ENCODE assay signal across 8 mouse cellular contexts in the genomic region with DNA sequence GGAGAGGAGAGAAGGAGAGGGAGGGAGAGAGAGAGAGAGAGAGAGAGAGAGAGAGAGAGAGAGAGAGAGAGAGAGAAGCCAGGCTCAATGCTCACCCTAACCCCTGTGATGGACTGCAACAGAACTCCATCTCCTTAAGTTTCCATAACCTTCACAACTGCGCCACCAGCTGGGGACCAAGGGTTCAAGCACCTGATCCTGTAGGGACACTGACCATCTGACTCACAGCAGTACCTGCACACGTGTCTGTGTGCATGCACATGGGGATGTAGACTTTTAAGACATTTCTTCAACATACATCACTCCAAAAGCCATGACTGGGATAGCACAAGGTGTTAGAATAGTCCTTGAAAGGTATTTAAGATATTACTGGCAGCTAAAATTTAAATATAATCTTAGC.
DNase-seq lines count a peak whose midpoint lies in the region; ATAC-seq and TF ChIP-seq lines count a peak whose summit lies in the region.
"Had no signal": no experiment of that assay in that cellular context is flagged by ENCODE, and none has a peak within 500 bp of the region (broad histone marks: within the 10 kb centered on the region; RNA-seq: fewer than 3 reads in every experiment).

No protein-coding gene starts in this region.

- H3K4me3 ChIP-seq in kidney, embryonic 14.5 days (ENCODE audit: low read length): no peak overlapping the region
- H3K4me3 ChIP-seq in ES-Bruce4 (ENCODE audit: low read depth, low read length): no peak overlapping the region
- H3K4me3 ChIP-seq in embryonic fibroblast, embryonic 13.5 days (ENCODE audit: insufficient read depth, low read length): no peak overlapping the region
- H3K4me3 ChIP-seq: liver, embryonic 15.5 days had no signal

- in situ Hi-C loops in Patski (cut with MboI; ENCODE audit: low pct_unique_long_range_greater_than_20kb): no loop called here

- TF ChIP-seq POLR2A in ES-Bruce4 (IDR thresholded peaks at IDR 0.05; ENCODE audit: insufficient read depth, low read length): no peak
- no peak for TF ChIP-seq POLR2A in embryonic fibroblast, embryonic 13.5 days (IDR thresholded peaks at IDR 0.05; ENCODE audit: low read depth, low read length)

- no peaks in the 10 kb centered on the region for H3K4me1 ChIP-seq in kidney, embryonic 14.5 days (ENCODE audit: control insufficient read depth, insufficient read depth, low read length)
- no peaks in the 10 kb centered on the region for H3K4me1 ChIP-seq in ES-Bruce4 (ENCODE audit: control insufficient read depth, insufficient read depth, low read length)
- H3K4me1 ChIP-seq in embryonic fibroblast, embryonic 13.5 days (ENCODE audit: control insufficient read depth, insufficient read depth, low read length): no peaks in the 10 kb centered on the region
- H3K4me1 ChIP-seq: liver, embryonic 15.5 days had no signal

- H3K9me3 ChIP-seq in kidney, embryonic 14.5 days (ENCODE audit: control insufficient read depth, low read length): no peaks in the 10 kb centered on the region
- H3K9me3 ChIP-seq in ES-Bruce4 (replicated peaks; ENCODE audit: control insufficient read depth, insufficient read depth, low read length, poor library complexity, severe bottlenecking): no peaks in the 10 kb centered on the region
- H3K9me3 ChIP-seq: liver, embryonic 15.5 days had no signal

- H3K36me3 ChIP-seq in kidney, embryonic 14.5 days (ENCODE audit: control insufficient read depth, insufficient read depth, low read length): no peaks in the 10 kb centered on the region
- H3K36me3 ChIP-seq in ES-Bruce4 (ENCODE audit: control insufficient read depth, insufficient read depth, low read length, poor library complexity, severe bottlenecking): no peaks in the 10 kb centered on the region
- H3K36me3 ChIP-seq: liver, embryonic 15.5 days had no signal

- peak; percentile 65 to 69 for DNase-seq in kidney, postnatal 4 days
- no peak for DNase-seq in Patski (ENCODE audit: low read depth, low spot score)
- peak; percentile 57 for DNase-seq in retina, postnatal 1 day
- no peak for DNase-seq in c-Kit-positive CD71-positive TER-119-positive erythroid progenitor cells, embryonic 14.5 days (ENCODE audit: low spot score)

- CTCF ChIA-PET in Patski (lab: Charles Lee): no interaction called here

- no peaks in the 10 kb centered on the region for H3K27me3 ChIP-seq in kidney, embryonic 14.5 days (ENCODE audit: control insufficient read depth, insufficient read depth, low read length)
- H3K27me3 ChIP-seq in ES-Bruce4 (ENCODE audit: control insufficient read depth, insufficient read depth, low read length, poor library complexity, severe bottlenecking) (no peaks in the 10 kb centered on the region), Patski (peaks cover 27% of the 10 kb centered on the region)
- H3K27me3 ChIP-seq: liver, embryonic 15.5 days had no signal

- ATAC-seq in kidney, embryonic 14.5 days (ENCODE audit: low FRiP score, low TSS enrichment): no peak
- no peak for ATAC-seq in Patski

- no peak for TF ChIP-seq EP300 in ES-Bruce4 (IDR thresholded peaks at IDR 0.05; ENCODE audit: insufficient read depth, low read depth, low read length)

- POLR2A ChIA-PET in Patski (lab: Charles Lee): interaction anchor here (0.6 kb wide), 1 partner anchor 58 kb away, joined by 3 read pairs; no protein-coding TSS in a partner anchor

- peak; percentile 88 for TF ChIP-seq CTCF in ES-Bruce4 (IDR thresholded peaks at IDR 0.05; ENCODE audit: low read depth, low read length)
- peak; percentile 38 for TF ChIP-seq CTCF in Patski (IDR thresholded peaks at IDR 0.05)
- TF ChIP-seq CTCF in embryonic fibroblast, embryonic 13.5 days (IDR thresholded peaks at IDR 0.05; ENCODE audit: borderline replicate concordance, insufficient read depth, low read length): peak; percentile 54; the same call in 1 of the 2 replicates

- 29% methylated on average over 2 of the region's 2 CpGs for WGBS in kidney, embryonic 14.5 days

- H3K4me2 ChIP-seq in kidney, embryonic 14.5 days (replicated peaks; ENCODE audit: low read depth, low read length): no peak overlapping the region
- H3K4me2 ChIP-seq: liver, embryonic 15.5 days had no signal

- no peak overlapping the region for H3K27ac ChIP-seq in kidney, embryonic 14.5 days (ENCODE audit: low read depth, low read length)
- H3K27ac ChIP-seq in ES-Bruce4 (ENCODE audit: insufficient read depth, low read length): no peak overlapping the region
- H3K27ac ChIP-seq in embryonic fibroblast, embryonic 13.5 days (ENCODE audit: insufficient read depth, low read length): no peak overlapping the region
- H3K27ac ChIP-seq: liver, embryonic 15.5 days had no signal

- H3K9ac ChIP-seq in kidney, embryonic 14.5 days (ENCODE audit: low read depth, low read length): no peak overlapping the region
- H3K9ac ChIP-seq in ES-Bruce4 (ENCODE audit: low read depth, poor library complexity, severe bottlenecking): no peak overlapping the region
- H3K9ac ChIP-seq: liver, embryonic 15.5 days had no signal

Comparison
In these comparisons a context has a peak if more than half of its experiments do, and no peak if none do; other contexts are left out.
1. DNase-seq: peak in kidney, postnatal 4 days (2 of 2) and retina, postnatal 1 day (single experiment); none in Patski (single experiment) and c-Kit-positive CD71-positive TER-119-positive erythroid progenitor cells, embryonic 14.5 days (single experiment).
2. CTCF ChIP-seq: peak in every context shown above with its lines; median percentile 88 in ES-Bruce4; 54 in embryonic fibroblast, embryonic 13.5 days; 38 in Patski.